Mouse (Mus musculus): ENCODE results near the gene Cyb5d1.

- TF ChIP-seq MAZ (IDR thresholded peaks at IDR 0.05; ENCODE audit: low read depth, low read length) (no peak), TBP (conservative IDR thresholded peaks at IDR 0.05; ENCODE audit: low read depth, low read length) (no peak), BHLHE40 (IDR thresholded peaks at IDR 0.05; ENCODE audit: low read depth, low read length) (no peak)
These were observed 8.7 kb downstream of the Cyb5d1 start for GRCm38 (mm10) chr11:69386758-69387157.

Data from CH12.LX (cell line).